Mouse (Mus musculus): Measurements from ENCODE around the gene Stx16. TPM values are rescaled to one million over a fixed set of nuclear protein-coding genes. Genes with fewer than 3 reads are reported as not detected.
A peak's percentile ranks its signal among the peaks of the same experiment; 100 is the strongest.

Gene Stx16
- total RNA-seq, 1 experiment from 2014 or later = 58.1 TPM

- no peak for ATAC-seq (ENCODE audit: extremely low read depth, insufficient number of reproducible peaks, low FRiP score, poor library complexity, severe bottlenecking)
Observed at GRCm38 (mm10) chr2:174073156-174073790, 2.8 kb upstream of the Stx16 start.

GRCm38 (mm10) chr2:174074621-174075020 is 1.5 kb upstream of the Stx16 start:
- ATAC-seq (ENCODE audit: extremely low read depth, insufficient number of reproducible peaks, low FRiP score, poor library complexity, severe bottlenecking) = no peak

- ATAC-seq (ENCODE audit: extremely low read depth, insufficient number of reproducible peaks, low FRiP score, poor library complexity, severe bottlenecking) = no peak
Observed at GRCm38 (mm10) chr2:174075072-174075570, 987 bp upstream of the Stx16 start.

- ATAC-seq (ENCODE audit: extremely low read depth, insufficient number of reproducible peaks, low FRiP score, poor library complexity, severe bottlenecking) = peak; percentile 29
Observed at GRCm38 (mm10) chr2:174076433-174076824, 321 bp downstream of the Stx16 start.

- peak; percentile 57 for ATAC-seq (ENCODE audit: extremely low read depth, insufficient number of reproducible peaks, low FRiP score, poor library complexity, severe bottlenecking)
Observed at GRCm38 (mm10) chr2:174077004-174077695, 1.0 kb downstream of the Stx16 start.

- no peak for ATAC-seq (ENCODE audit: extremely low read depth, insufficient number of reproducible peaks, low FRiP score, poor library complexity, severe bottlenecking)
Observed at GRCm38 (mm10) chr2:174077776-174078338, 1.7 kb downstream of the Stx16 start.

GRCm38 (mm10) chr2:174081833-174082232 is 5.7 kb downstream of the Stx16 start:
- no peak for ATAC-seq (ENCODE audit: extremely low read depth, insufficient number of reproducible peaks, low FRiP score, poor library complexity, severe bottlenecking)

- no peak for ATAC-seq (ENCODE audit: extremely low read depth, insufficient number of reproducible peaks, low FRiP score, poor library complexity, severe bottlenecking)
Observed at GRCm38 (mm10) chr2:174082380-174082918, 6.3 kb downstream of the Stx16 start.

GRCm38 (mm10) chr2:174095086-174095485 is 19.0 kb downstream of the Stx16 start:
- ATAC-seq (ENCODE audit: extremely low read depth, insufficient number of reproducible peaks, low FRiP score, poor library complexity, severe bottlenecking) = no peak

GRCm38 (mm10) chr2:174102399-174102798 is 26.3 kb downstream of the Stx16 start:
- no peak for ATAC-seq (ENCODE audit: extremely low read depth, insufficient number of reproducible peaks, low FRiP score, poor library complexity, severe bottlenecking)

- no peak for ATAC-seq (ENCODE audit: extremely low read depth, insufficient number of reproducible peaks, low FRiP score, poor library complexity, severe bottlenecking)
Observed at GRCm38 (mm10) chr2:174103527-174103926, 27.4 kb downstream of the Stx16 start.

- ATAC-seq (ENCODE audit: extremely low read depth, insufficient number of reproducible peaks, low FRiP score, poor library complexity, severe bottlenecking) = no peak
Observed at GRCm38 (mm10) chr2:174107375-174107774, 31.3 kb downstream of the Stx16 start.

- ATAC-seq (ENCODE audit: extremely low read depth, insufficient number of reproducible peaks, low FRiP score, poor library complexity, severe bottlenecking) = peak; percentile 31
Observed at GRCm38 (mm10) chr2:174109991-174110782, 34.1 kb downstream of the Stx16 start, which contains the start of gene Npepl1. Npepl1 (plus strand) TSS chr2:174110349.

GRCm38 (mm10) chr2:174110783-174111549 is 34.9 kb downstream of the Stx16 start:
- ATAC-seq (ENCODE audit: extremely low read depth, insufficient number of reproducible peaks, low FRiP score, poor library complexity, severe bottlenecking) = peak; percentile 17; the same call in 1 of the 2 replicates

- ATAC-seq (ENCODE audit: extremely low read depth, insufficient number of reproducible peaks, low FRiP score, poor library complexity, severe bottlenecking) = no peak
Observed at GRCm38 (mm10) chr2:174112931-174113330, 36.8 kb downstream of the Stx16 start.

GRCm38 (mm10) chr2:174114148-174114864 is 38.2 kb downstream of the Stx16 start:
- ATAC-seq (ENCODE audit: extremely low read depth, insufficient number of reproducible peaks, low FRiP score, poor library complexity, severe bottlenecking) = no peak

GRCm38 (mm10) chr2:174116929-174117328 is 40.8 kb downstream of the Stx16 start:
- ATAC-seq (ENCODE audit: extremely low read depth, insufficient number of reproducible peaks, low FRiP score, poor library complexity, severe bottlenecking) = peak; percentile 24; the same call in 1 of the 2 replicates

- no peak for ATAC-seq (ENCODE audit: extremely low read depth, insufficient number of reproducible peaks, low FRiP score, poor library complexity, severe bottlenecking)
Observed at GRCm38 (mm10) chr2:174118141-174118540, 42.0 kb downstream of the Stx16 start.
